Mouse (Mus musculus): Measurements from ENCODE around the gene Agpat4. TPM values are rescaled to one million over a fixed set of nuclear protein-coding genes. Genes with fewer than 3 reads are reported as not detected.

The Agpat4 gene
- polyA plus RNA-seq, 1 experiment = not detected

DNA sequence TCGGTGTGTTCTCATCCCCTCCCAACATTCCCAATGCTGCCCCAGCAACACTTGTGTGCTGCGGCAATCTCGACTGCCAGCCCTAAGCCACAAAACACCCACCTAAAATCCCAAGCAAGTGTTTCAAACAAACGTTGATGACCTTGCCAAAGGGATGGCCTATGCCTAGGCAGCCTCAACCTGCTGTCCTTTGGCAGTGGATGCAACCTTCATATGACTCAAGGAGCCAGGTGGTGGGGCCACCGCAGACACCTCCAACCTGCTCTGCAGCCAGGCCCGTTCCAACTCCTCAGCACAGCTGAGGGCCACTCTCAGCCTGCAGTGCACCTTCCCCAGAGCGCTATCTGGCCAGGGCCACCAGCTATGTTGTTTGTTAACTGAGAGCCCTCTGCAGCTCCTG, 110.0 kb downstream of the Agpat4 start:
- H3K27ac ChIP-seq (ENCODE audit: insufficient read depth, low read depth, low read length) = no peak overlapping the region
- peaks cover 8% of the 10 kb centered on the region for H3K4me1 ChIP-seq (ENCODE audit: control insufficient read depth, insufficient read depth, low read length)
- 87% methylated on average over 7 of the region's 7 CpGs for WGBS
- H3K4me3 ChIP-seq (ENCODE audit: insufficient read depth, low read depth, low read length) = no peak overlapping the region
- no peak for TF ChIP-seq POLR2A (IDR thresholded peaks at IDR 0.05; ENCODE audit: insufficient read depth, low read depth, low read length)
- TF ChIP-seq CTCF (IDR thresholded peaks at IDR 0.05; ENCODE audit: insufficient read depth, low read depth, low read length) = no peak

DNA sequence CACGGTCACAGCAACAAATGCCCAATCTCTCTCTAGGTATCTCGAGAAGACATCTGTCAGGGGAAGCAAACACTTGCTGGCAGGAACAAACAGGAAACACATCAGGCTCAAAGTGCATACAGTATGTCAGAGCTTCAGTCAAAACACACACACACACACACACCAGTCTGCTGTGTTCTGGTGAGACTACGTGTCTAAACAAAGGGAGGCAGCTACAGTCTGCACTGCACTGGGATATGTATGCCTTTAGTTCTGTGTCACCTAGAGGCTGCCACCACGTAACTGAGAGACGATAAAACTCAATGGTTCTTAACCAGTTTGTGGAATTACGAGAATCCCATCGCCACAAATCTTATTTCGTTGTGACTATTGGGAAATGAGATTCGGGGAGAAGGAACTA, 111.3 kb downstream of the Agpat4 start:
- Histone ChIP-seq H3K27ac (ENCODE audit: insufficient read depth, low read depth, low read length) (no peak overlapping the region; the same call in 1 of the 2 replicates), H3K4me3 (ENCODE audit: insufficient read depth, low read depth, low read length) (no peak overlapping the region), H3K4me1 (ENCODE audit: control insufficient read depth, insufficient read depth, low read length) (no peaks in the 10 kb centered on the region)
- 56% methylated on average over 9 of the region's 9 CpGs for WGBS
- TF ChIP-seq POLR2A (IDR thresholded peaks at IDR 0.05; ENCODE audit: insufficient read depth, low read depth, low read length) = no peak
- TF ChIP-seq CTCF (IDR thresholded peaks at IDR 0.05; ENCODE audit: insufficient read depth, low read depth, low read length) = no peak

DNA sequence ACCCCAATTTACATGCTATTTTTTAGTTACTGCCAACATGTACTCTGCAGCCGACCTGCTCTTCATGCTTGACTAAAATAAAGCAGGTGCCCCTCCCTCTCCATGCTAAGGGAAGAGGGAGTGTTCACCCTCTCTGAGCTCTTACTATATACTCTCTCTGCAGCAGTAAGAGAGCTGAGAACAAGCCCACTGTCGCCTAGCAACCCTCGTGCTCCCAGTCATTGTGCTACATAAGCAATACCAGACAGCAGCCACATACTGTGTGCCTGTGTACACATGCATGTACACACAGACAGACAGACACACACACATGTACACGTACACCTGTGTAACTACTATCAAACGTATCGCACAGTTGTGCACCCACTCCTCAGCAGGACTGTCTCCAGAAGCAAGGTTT, 111.7 kb downstream of the Agpat4 start:
- Histone ChIP-seq H3K4me1 (ENCODE audit: control insufficient read depth, insufficient read depth, low read length) (no peaks in the 10 kb centered on the region), H3K4me3 (ENCODE audit: insufficient read depth, low read depth, low read length) (no peak overlapping the region), H3K27ac (ENCODE audit: insufficient read depth, low read depth, low read length) (no peak overlapping the region; the same call in 1 of the 2 replicates)
- no peak for TF ChIP-seq POLR2A (IDR thresholded peaks at IDR 0.05; ENCODE audit: insufficient read depth, low read depth, low read length)
- TF ChIP-seq CTCF (IDR thresholded peaks at IDR 0.05; ENCODE audit: insufficient read depth, low read depth, low read length) = no peak
- WGBS = 39% methylated on average over 6 of the region's 6 CpGs

DNA sequence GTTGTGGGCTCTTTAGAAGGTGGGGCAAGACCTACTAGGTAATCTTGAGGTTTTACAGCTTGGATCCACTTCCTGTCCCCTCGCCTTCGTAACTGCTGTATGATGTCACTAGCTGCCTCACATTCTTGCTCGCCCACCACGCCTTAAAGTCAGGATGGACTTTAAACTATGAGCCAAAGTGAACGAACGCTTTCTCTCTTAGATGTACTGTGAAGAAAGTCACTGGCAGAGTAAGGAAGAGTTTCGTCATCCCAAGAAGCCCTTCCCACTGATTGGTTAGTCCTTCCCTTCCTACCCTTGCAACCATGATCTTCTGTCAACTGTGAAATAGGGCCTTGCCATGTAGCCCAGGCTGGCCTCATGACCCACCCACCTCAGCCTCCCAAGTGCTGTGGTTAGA, 112.6 kb downstream of the Agpat4 start:
- TF ChIP-seq POLR2A (IDR thresholded peaks at IDR 0.05; ENCODE audit: insufficient read depth, low read depth, low read length) = no peak
- TF ChIP-seq CTCF (IDR thresholded peaks at IDR 0.05; ENCODE audit: insufficient read depth, low read depth, low read length) = no peak
- WGBS = 91% methylated on average over 7 of the region's 7 CpGs
- H3K4me1 ChIP-seq (ENCODE audit: control insufficient read depth, insufficient read depth, low read length) = no peaks in the 10 kb centered on the region
- no peak overlapping the region for H3K4me3 ChIP-seq (ENCODE audit: insufficient read depth, low read depth, low read length)
- no peak overlapping the region for H3K27ac ChIP-seq (ENCODE audit: insufficient read depth, low read depth, low read length)

DNA sequence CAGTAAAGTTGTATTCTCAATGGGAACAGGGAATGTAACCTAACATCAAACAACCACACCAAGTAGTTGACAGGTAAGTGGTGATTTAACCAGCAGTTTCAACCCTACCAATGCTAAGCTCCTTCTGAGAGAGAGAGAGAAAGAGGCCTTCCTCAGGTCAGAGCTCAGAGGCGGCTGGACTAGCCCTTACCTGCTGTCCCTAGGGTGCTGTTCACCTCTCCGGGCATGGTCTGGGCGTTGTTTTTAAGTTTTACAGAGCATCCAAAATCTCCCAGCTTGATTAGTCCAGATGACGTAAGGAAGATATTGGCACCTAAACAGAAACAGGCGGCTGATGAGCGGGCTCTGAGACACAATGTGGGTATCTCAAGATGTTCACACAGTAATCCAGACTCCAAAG, 114.2 kb downstream of the Agpat4 start:
- Histone ChIP-seq H3K4me3 (ENCODE audit: insufficient read depth, low read depth, low read length) (no peak overlapping the region), H3K27ac (ENCODE audit: insufficient read depth, low read depth, low read length) (no peak overlapping the region), H3K4me1 (ENCODE audit: control insufficient read depth, insufficient read depth, low read length) (no peaks in the 10 kb centered on the region)
- 97% methylated on average over 6 of the region's 6 CpGs for WGBS
- TF ChIP-seq POLR2A (IDR thresholded peaks at IDR 0.05; ENCODE audit: insufficient read depth, low read depth, low read length) (no peak), CTCF (IDR thresholded peaks at IDR 0.05; ENCODE audit: insufficient read depth, low read depth, low read length) (no peak)

DNA sequence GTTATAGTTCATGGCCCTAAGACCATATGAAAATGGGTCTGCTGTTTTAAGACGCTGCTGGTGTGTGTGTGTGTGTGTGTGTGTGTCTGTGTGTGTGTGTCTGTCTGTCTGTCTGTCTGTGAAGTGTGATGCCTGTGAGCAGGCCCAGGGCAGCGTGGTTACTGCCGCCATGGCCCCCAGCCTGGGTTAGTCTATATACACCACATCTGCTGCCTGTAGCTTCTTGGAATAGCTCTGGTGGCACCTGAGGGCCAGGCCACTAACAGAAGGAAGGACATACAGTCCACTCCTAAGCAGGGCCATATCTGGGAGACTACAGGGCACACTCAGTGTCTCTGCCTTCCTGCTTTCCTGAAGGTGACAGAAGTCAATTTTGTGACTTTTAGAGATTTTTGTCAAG, 122.2 kb downstream of the Agpat4 start:
- H3K4me1 ChIP-seq (ENCODE audit: control insufficient read depth, insufficient read depth, low read length) = no peaks in the 10 kb centered on the region
- H3K4me3 ChIP-seq (ENCODE audit: insufficient read depth, low read depth, low read length) = no peak overlapping the region
- TF ChIP-seq CTCF (IDR thresholded peaks at IDR 0.05; ENCODE audit: insufficient read depth, low read depth, low read length) (no peak), POLR2A (IDR thresholded peaks at IDR 0.05; ENCODE audit: insufficient read depth, low read depth, low read length) (no peak)
- no peak overlapping the region for H3K27ac ChIP-seq (ENCODE audit: insufficient read depth, low read depth, low read length)
- WGBS = 91% methylated on average over 3 of the region's 3 CpGs

DNA sequence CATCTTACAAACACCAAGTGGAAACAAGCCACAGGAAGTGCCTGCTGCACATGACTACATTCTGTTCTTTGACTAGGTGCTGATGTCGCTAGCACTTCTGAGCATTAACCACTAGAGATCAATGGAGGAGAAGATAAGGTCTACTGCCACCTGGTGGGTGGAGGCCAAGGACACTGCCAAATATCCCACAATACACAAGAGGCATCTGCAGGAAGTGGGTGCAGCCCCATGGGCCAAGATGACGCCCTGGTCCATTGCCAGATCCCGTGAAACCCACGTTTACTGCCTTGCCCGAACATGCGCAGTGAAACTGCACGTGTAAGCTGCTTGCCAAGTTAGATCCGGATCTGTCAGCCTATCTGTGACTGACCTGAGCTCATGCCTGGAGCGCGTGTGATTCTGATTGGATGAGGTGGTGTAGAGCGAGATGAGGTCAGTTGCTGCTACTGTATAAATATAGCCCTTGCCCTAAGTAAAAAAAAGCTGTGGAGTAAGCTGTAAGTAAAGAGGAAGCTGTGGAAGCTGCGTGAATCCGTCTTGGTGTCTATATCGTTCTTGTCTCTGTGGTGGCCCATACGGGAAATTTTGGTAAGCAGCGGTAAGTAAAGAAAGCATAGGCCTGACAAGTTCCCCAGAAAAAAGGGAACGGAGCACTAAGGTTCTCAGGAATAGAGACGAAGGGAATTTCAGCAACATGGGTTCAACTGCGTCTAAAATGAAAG, 131.4 kb downstream of the Agpat4 start:
- WGBS = 89% methylated on average over 19 of the region's 19 CpGs
- no peak overlapping the region for H3K27ac ChIP-seq (ENCODE audit: insufficient read depth, low read depth, low read length)

DNA sequence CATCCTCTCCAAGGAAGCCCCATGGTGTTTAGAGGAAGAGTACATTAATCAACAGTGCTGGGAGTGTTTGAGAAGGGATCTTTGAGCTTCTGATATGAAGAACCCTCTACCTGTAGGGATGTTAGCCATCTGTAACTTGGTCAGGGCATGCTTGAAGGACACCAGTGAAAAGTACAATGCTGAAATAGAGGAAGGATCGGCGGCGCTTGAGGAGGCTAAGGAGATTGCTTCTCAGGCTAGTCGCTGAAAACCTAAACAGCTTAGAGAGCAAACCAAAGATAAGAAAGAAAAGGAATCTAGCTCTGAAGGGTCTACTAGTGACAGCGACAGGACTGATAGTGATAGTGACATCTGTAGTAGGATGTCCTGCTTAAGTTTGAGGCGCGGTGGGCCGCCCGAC, 132.1 kb downstream of the Agpat4 start:
- 99% methylated on average over 9 of the region's 9 CpGs for WGBS
- no peak overlapping the region for H3K4me3 ChIP-seq (ENCODE audit: insufficient read depth, low read depth, low read length)
- no peak overlapping the region for H3K27ac ChIP-seq (ENCODE audit: insufficient read depth, low read depth, low read length)
- TF ChIP-seq POLR2A (IDR thresholded peaks at IDR 0.05; ENCODE audit: insufficient read depth, low read depth, low read length) (no peak), CTCF (IDR thresholded peaks at IDR 0.05; ENCODE audit: insufficient read depth, low read depth, low read length) (no peak)
- no peaks in the 10 kb centered on the region for H3K4me1 ChIP-seq (ENCODE audit: control insufficient read depth, insufficient read depth, low read length)

More for the DNA sequence above, 131.4 kb downstream of the Agpat4 start:
- H3K4me1 ChIP-seq (ENCODE audit: control insufficient read depth, insufficient read depth, low read length) = no peaks in the 10 kb centered on the region
- H3K4me3 ChIP-seq (ENCODE audit: insufficient read depth, low read depth, low read length) = no peak overlapping the region
- no peak for TF ChIP-seq POLR2A (IDR thresholded peaks at IDR 0.05; ENCODE audit: insufficient read depth, low read depth, low read length)
- TF ChIP-seq CTCF (IDR thresholded peaks at IDR 0.05; ENCODE audit: insufficient read depth, low read depth, low read length) = no peak

DNA sequence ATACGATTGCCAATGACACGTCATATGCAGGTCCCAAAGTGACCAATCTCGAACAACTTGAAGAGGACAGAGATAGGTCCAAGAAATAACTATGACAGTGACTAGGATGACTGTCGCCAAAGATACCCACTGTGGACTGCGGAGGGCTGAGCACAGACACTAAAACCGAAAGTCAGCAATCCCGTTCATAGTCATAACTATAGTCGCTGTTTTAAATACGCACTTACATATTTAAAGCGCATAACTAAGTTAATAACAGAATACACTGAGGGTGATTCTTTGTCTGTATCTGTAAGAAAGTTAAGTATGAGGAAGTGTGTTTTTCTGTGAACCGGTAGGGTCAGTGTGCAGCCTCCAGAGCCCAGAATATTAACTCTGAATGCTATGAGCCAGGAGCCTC, 137.6 kb downstream of the Agpat4 start:
- Histone ChIP-seq H3K4me1 (ENCODE audit: control insufficient read depth, insufficient read depth, low read length) (no peaks in the 10 kb centered on the region), H3K27ac (ENCODE audit: insufficient read depth, low read depth, low read length) (no peak overlapping the region), H3K4me3 (ENCODE audit: insufficient read depth, low read depth, low read length) (no peak overlapping the region)
- WGBS = 96% methylated on average over 11 of the region's 11 CpGs
- TF ChIP-seq CTCF (IDR thresholded peaks at IDR 0.05; ENCODE audit: insufficient read depth, low read depth, low read length) = no peak
- TF ChIP-seq POLR2A (IDR thresholded peaks at IDR 0.05; ENCODE audit: insufficient read depth, low read depth, low read length) = no peak

Data from olfactory bulb, adult 2 months (tissue).